Mouse (Mus musculus) ES-E14 (cell line): ENCODE measurements around the gene Vps37b. TPM values are rescaled to one million over a fixed set of nuclear protein-coding genes. Genes with fewer than 3 reads are reported as not detected.

Source experiments
- DNase-seq: peaks from one replicate; pipeline ENCODE4 v3.0.0-alpha.2; 2013; ENCODE audit warnings: low read depth, low spot score
- H3K27ac ChIP-seq: 2 replicates; pipeline ENCODE4 v1.5.1; 2012; ENCODE audit warnings: low read depth, mild to moderate bottlenecking, low read length, moderate library complexity, mixed read lengths; ENCODE audit not compliant: poor library complexity, insufficient read depth, severe bottlenecking
- H3K36me3 ChIP-seq: 2 replicates; pipeline ENCODE4 v1.6.1; 2012; ENCODE audit warnings: mild to moderate bottlenecking, low read length, moderate library complexity, mixed read lengths; ENCODE audit not compliant: control insufficient read depth, poor library complexity, insufficient read depth, severe bottlenecking
- H3K4me1 ChIP-seq, 2 experiments: fragments of 150-350 bp in 1 of 2; sonication (generic) in 1 of 2; 2 replicates each; pipeline ENCODE4 v1.6.1; 2012; ENCODE audit warnings: low read length in 2 of 2, mild to moderate bottlenecking in 1 of 2, mixed read lengths in 1 of 2; ENCODE audit not compliant: control insufficient read depth in 2 of 2, insufficient read depth in 2 of 2, poor library complexity in 1 of 2
- H3K4me3 ChIP-seq, 2 experiments: fragments of 150-350 bp in 1 of 2; sonication (generic) in 1 of 2; 2 replicates each; pipeline ENCODE4 v1.5.1; 2012; ENCODE audit warnings: low read length in 2 of 2, low read depth in 1 of 2, mild to moderate bottlenecking in 1 of 2, mixed read lengths in 1 of 2; ENCODE audit not compliant: insufficient read depth in 1 of 2, poor library complexity in 1 of 2, severe bottlenecking in 1 of 2
- H3K9ac ChIP-seq: 2 replicates; pipeline ENCODE4 v1.6.1; 2012; ENCODE audit warnings: low read depth, mild to moderate bottlenecking, low read length, mixed read lengths; ENCODE audit not compliant: poor library complexity, insufficient read depth, severe bottlenecking
- H3K9me3 ChIP-seq: fragments of 150-350 bp; sonication (generic); 2 replicates; pipeline ENCODE4 v1.6.1; 2012; ENCODE audit warnings: low read depth, mild to moderate bottlenecking, low read length; ENCODE audit not compliant: control insufficient read depth, insufficient read depth
- CHD2 ChIP-seq: IDR thresholded peaks from 2 replicates; pipeline ENCODE4 v1.6.1; 2014; ENCODE audit warnings: mild to moderate bottlenecking, low read depth, low read length, inconsistent platforms
- HCFC1 ChIP-seq: IDR thresholded peaks from 2 replicates; pipeline ENCODE4 v1.6.1; 2012; ENCODE audit warnings: low read length, inconsistent platforms, borderline replicate concordance; ENCODE audit not compliant: insufficient read depth
- MAFK ChIP-seq: IDR thresholded peaks from 2 replicates; pipeline ENCODE4 v1.6.1; 2014; ENCODE audit warnings: mild to moderate bottlenecking, low read depth, low read length, inconsistent platforms; ENCODE audit not compliant: insufficient read depth
- ZC3H11A ChIP-seq: IDR thresholded peaks from 2 replicates; pipeline ENCODE4 v1.6.1; 2012; ENCODE audit warnings: low read depth, mild to moderate bottlenecking, inconsistent platforms, low read length, borderline replicate concordance
- ZNF384 ChIP-seq: IDR thresholded peaks from 2 replicates; pipeline ENCODE4 v1.6.1; 2012; ENCODE audit warnings: low read depth, low read length, inconsistent platforms
- in situ Hi-C, 2 experiments: fragments of 600-800 bp; cut with MboI; formaldehyde crosslinking; loops; one replicate each; pipeline ENCODE4 v1.15.1; 2025; ENCODE audit warnings: low sequenced_read_pairs in 2 of 2, inconsistent platforms in 1 of 2; ENCODE audit not compliant: unreplicated experiment in 2 of 2
- total RNA-seq: library from RNA; depleted of rRNA; stranded (reverse); fragments of 300-350 nt; gene quantifications from 2 replicates; pipeline ENCODE4 v1.2.3, GENCODE M21; 2012

Vps37b gene
- total RNA-seq, 1 experiment = 7.7 TPM

DNA sequence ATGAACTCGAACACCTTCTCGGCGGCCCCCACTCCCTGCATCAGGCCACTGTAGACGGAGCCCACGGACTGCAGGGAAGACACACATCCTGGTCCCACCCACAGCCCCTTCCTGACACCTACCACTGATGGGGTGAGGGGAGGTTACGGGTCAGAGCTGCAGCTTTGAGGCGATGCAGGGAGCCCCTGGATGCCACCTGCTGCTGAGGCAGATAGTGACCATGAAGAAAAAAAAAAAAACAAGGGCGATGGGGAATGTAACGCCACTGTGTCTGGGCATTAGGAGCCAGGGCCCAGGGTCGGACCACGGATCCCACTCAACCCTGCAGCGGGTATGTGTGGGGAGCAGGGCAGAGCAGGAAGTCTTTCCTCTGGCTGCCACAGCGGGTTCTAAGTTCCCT lies 45.2 kb upstream of the Vps37b start:
- H3K4me1 ChIP-seq = peaks cover 0 to 14% of the 10 kb centered on the region in 2 experiments; a peak in 2 of 4 replicates
- TF ChIP-seq HCFC1 = no peak
- 0 out of 2 replicates have a peak, but pooled peaks have one; percentile 18 for TF ChIP-seq ZNF384
- in situ Hi-C loops = no loop called here

DNA sequence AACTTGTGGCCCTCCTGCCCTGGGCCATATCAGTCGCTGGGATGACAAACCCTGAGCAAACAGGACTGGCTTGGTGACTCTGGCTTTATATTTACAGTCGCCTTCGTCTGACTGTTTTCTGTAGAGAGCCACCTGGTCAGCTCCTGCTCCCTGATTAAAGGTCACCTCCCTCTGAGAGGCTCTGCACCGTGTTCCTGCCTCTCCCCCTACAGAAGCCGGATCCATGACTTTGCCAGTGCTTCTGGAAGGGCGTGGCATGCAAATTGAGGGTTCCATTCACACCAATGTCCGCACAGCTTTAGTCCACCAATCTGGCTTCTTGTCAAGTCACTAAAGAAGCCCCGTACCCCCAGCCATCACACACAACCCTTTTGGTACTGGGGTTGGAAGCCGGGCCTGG lies 44.5 kb upstream of the Vps37b start:
- in situ Hi-C loops = no loop called here
- Histone ChIP-seq H3K4me3 (peak overlapping the region; percentile 18 to 28; a peak in 2 of 4 replicates), H3K9me3 (no peaks in the 10 kb centered on the region), H3K9ac (no peak overlapping the region), H3K4me1 (peaks cover 0 to 14% of the 10 kb centered on the region in 2 experiments; a peak in 2 of 4 replicates), H3K27ac (no peak overlapping the region), H3K36me3 (no peaks in the 10 kb centered on the region)
- no peak for DNase-seq
- TF ChIP-seq CHD2 = no peak
- TF ChIP-seq MAFK = no peak
- no peak for TF ChIP-seq ZNF384
- TF ChIP-seq ZC3H11A = no peak
- TF ChIP-seq HCFC1 = no peak

More for the DNA sequence above, 45.2 kb upstream of the Vps37b start:
- Histone ChIP-seq H3K27ac (no peak overlapping the region), H3K36me3 (no peaks in the 10 kb centered on the region), H3K9ac (no peak overlapping the region), H3K4me3 (peak overlapping the region in 1 of 2 experiments; percentile 18; a peak in 2 of 4 replicates), H3K9me3 (no peaks in the 10 kb centered on the region)
- DNase-seq = no peak

DNA sequence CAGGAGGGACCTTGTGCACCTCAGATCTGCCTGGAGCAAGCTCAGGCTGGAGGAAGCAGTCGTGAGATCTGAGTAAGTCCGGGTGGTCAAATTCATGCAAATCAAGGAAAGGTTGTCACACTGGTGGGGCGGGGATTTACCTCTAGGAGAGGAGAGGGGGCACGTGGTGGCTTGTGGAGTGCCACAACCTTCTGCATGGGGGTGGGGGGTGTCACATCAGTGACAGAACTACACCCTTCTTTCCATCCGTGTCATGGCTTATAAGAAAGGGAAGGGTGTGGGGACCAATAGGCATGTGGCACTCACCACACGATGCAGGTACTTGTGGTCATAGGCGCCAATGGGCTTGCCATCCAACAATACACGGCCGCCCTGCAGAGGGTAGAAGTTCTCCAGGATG lies 43.6 kb upstream of the Vps37b start:
- in situ Hi-C loops = no loop called here
- no peaks in the 10 kb centered on the region for H3K9me3 ChIP-seq
- no peaks in the 10 kb centered on the region for H3K36me3 ChIP-seq
- no peak overlapping the region for H3K27ac ChIP-seq
- no peak for DNase-seq
- TF ChIP-seq HCFC1 (no peak), MAFK (no peak), ZNF384 (no peak), ZC3H11A (no peak), CHD2 (no peak)
- no peak overlapping the region for H3K9ac ChIP-seq
- peaks cover 0 to 14% of the 10 kb centered on the region in 2 experiments; a peak in 2 of 4 replicates for H3K4me1 ChIP-seq
- H3K4me3 ChIP-seq = no peak overlapping the region

DNA sequence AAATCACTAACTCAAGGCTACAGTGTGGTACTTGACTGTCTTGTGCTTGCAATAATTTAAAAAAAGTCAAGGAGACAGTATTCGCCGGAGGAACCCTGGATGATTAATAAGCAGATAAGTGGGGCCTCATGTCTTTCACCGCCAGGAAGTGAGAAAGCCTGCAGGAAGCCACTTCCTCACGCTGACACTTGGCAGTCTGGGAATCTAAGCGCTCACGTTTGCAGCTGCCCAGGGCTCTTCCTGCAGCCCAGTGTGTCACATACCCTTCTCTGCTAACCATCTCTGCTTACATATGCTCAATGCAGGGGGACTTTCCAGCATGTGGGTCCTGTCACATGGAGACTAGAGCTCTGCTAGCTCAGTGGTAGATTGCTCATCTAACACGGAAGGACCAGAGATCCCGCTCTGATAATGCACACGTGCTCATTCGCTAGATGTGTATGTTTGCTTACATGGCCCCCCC lies 42.8 kb upstream of the Vps37b start:
- H3K27ac ChIP-seq = no peak overlapping the region
- in situ Hi-C loops = no loop called here

DNA sequence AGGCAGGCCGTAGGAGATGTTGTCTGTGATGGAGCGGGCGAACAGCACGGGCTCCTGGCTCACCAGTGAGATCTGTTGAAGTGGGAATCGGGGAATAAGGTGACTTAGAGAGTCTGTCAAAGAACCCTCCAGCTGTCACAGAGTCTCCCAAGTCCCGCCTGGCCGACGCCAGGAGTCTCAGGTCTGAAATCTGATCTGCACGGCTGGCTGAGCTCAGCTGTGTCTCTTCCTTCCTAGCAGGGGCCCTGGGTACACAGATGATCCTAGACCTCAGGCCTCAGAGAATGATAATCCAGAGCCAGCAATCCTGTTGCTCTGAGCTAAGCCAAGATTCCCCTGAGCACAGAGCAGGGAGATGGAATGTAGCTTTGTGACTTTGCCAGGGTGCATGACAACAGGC lies 41.6 kb upstream of the Vps37b start:
- no peak overlapping the region for H3K9ac ChIP-seq
- DNase-seq = no peak
- no peak for TF ChIP-seq CHD2
- no peak overlapping the region for H3K27ac ChIP-seq
- no peak overlapping the region for H3K4me3 ChIP-seq
- no peaks in the 10 kb centered on the region for H3K36me3 ChIP-seq
- no peaks in the 10 kb centered on the region for H3K9me3 ChIP-seq
- H3K4me1 ChIP-seq = peaks cover 0 to 14% of the 10 kb centered on the region in 2 experiments; a peak in 2 of 4 replicates
- in situ Hi-C loops = no loop called here

More for the DNA sequence above, 42.8 kb upstream of the Vps37b start:
- no peaks in the 10 kb centered on the region for H3K36me3 ChIP-seq
- no peaks in the 10 kb centered on the region for H3K9me3 ChIP-seq
- DNase-seq = no peak
- H3K4me3 ChIP-seq = no peak overlapping the region
- H3K4me1 ChIP-seq = peaks cover 0 to 14% of the 10 kb centered on the region in 2 experiments; a peak in 2 of 4 replicates
- no peak for TF ChIP-seq CHD2
- TF ChIP-seq ZNF384 = no peak
- TF ChIP-seq HCFC1 = no peak
- TF ChIP-seq MAFK = no peak
- no peak for TF ChIP-seq ZC3H11A
- H3K9ac ChIP-seq = no peak overlapping the region
